Mouse (Mus musculus): ENCODE measurements around the gene Prpf40a.

Gene Prpf40a

GRCm38 (mm10) chr2:53190684-53191511, at the start of gene Prpf40a:
Gene Prpf40a (minus strand): TSS chr2:53191284.
- peak; percentile 97 for DNase-seq (ENCODE audit: low spot score)

GRCm38 (mm10) chr2:53222242-53222641, 31.2 kb upstream of the Prpf40a start:
- DNase-seq (ENCODE audit: low spot score) = no peak

- no peak for DNase-seq (ENCODE audit: low spot score)
These were observed 22.4 kb upstream of the Prpf40a start for GRCm38 (mm10) chr2:53213493-53213892.

DNA sequence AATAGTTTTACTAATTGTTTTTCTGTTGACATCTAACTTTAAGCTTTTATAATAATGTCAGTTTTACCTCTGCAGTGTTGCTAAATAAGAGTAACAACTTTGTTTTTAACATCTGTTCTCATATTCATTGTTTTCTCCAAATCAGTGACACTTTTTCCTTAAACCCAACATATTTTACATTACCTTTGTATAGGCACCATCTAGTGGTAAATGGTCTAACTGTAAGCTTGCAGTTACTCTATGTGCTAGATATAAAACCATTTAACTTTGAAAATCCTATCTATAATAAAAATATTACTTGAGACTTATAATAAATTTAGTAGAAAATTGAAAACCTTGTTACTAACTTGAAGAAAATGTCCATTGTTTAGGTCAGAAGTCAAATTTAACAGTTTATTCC, 15.7 kb upstream of the Prpf40a start:
- DNase-seq (ENCODE audit: low spot score) = no peak

DNA sequence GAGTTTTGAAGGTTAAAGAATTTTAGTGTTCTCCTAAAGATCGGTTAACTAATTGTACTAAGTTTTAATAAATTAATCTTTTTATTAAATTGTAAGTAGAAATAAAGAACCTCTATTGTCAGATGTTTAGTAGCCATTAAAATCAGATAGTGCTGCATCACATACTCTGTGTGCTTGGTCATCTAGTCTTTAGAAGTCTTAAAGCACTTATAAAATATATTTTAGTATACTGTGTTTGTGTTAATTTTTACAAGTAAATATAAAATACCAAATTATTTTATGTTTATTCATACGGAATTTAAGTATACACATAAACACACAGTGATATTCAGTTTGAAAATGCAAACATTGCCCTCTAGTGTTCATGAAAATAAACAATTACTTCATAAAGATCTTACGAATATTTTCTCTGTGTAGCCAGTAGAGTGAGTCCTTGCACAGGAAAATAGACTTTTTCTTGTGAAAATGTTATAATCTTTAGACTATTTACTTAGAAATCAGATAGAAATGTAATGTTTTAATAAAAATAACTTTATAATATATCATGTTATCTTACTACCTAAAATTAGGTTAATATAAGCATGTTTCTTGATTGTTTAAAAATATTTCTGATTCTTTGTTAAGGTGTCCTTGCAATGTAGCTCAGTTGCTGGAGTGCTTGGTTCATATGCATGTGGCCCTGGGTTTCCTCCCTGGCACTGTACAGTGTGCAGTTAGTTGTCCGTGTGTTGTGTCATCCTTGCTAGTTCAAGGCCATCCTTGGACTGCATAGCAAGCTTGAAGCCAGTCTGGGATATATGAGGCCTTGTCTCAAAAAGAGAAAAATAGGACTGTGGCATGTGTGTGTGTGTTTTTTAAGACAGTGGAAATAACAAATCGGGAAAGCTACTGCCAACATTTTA, 13.5 kb upstream of the Prpf40a start:
- DNase-seq (ENCODE audit: low spot score) = peak; percentile 21

DNA sequence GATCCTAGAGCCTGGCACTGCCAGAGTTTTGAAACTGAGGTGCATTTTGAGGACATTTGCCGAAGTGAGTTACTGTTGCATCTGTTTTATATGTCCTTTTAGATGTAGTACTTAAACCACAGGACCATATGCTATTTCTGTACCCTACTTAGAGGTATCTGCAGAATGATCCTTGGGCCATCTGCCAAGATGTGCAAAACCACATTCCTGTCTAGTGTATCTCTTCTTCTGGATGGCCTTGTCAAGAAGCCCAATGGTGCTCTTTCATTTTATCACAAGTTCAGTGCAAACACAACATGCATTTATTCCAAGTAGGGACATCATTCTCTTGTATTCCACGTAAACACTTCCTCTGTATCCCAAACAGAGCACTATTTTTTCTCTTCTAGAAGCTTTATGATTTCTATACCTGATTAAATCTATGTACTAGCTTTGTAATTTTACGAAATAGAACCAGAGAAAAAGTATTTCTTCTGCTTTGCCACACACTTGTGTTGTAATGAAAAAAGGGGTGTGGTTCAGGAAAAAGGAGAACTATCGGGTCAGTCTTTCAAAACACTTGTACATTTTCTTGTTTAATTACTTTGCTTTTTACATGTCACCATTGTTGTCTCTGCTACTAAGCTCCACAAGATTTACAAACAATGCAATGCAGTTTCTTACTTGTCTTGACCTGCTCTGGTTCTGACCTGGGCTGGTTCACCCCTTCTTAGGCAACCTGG, 9.2 kb upstream of the Prpf40a start:
- DNase-seq (ENCODE audit: low spot score) = no peak

- DNase-seq (ENCODE audit: low spot score) = no peak
These were observed 8.1 kb upstream of the Prpf40a start for GRCm38 (mm10) chr2:53199203-53199602.

DNA sequence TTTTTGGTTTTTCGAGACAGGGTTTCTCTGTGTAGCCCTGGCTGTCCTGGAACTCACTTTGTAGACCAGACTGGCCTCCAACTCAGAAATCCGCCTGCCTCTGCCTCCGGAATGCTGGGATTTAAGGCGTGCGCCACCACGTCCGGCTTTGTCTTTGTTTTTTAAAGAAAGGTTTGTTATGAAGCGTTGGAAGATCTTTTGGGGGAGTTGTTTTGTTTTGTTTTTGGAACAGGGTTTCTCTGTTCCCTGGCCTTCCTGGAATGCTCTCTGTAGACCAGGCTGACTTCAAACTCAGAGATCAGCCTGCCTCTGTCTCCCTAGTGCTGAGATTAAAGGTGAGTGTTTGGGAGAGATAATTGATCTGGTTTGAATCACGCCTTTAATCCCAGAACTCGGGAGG, 5.3 kb upstream of the Prpf40a start:
- DNase-seq (ENCODE audit: low spot score) = no peak

GRCm38 (mm10) chr2:53192386-53192785, 1.3 kb upstream of the Prpf40a start:
- DNase-seq (ENCODE audit: low spot score) = peak; percentile 1

DNA sequence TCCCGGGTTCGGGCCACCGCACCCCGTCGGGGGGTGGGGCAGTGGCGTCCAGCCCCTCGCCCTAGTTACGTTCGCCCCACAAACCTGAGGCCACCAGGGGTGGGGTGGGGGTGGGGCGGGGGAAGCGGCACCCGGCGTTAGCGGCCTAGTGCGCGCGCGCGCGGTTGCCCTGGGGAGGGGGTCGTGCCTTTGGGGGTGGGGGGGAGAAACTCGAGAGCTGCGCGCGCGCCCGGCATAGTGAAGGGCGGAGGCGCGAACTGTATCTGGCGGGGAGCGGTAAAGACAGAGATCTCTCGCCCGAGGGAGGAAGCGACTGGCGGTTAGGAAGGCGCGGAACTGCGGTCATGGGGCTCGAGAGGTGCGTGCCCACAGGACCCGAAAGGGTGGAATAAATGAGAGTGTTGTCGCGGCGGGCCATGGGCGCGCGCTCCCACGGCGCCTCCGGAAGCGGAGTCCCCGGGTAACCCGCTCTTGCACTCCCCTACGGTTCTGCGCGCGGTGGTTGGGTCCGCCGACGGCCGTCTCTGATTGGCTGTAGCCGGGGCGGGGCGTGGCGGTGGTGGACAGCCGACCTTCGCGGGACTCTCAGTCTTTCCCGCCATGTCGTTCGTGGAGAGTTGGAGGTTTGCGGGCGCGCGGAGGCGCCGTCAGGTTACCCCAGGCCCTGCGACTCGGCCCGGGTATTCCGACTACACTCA, 588 bp upstream of the Prpf40a start, which contains the start of gene Arl6ip6:
Gene Arl6ip6 (plus strand): TSS at position 204 of the 698 bp plus-strand sequence.
- peak; percentile 91 for DNase-seq (ENCODE audit: low spot score)

- no peak for DNase-seq (ENCODE audit: low spot score)
These were observed 1.3 kb downstream of the Prpf40a start for GRCm38 (mm10) chr2:53189811-53190210.

DNA sequence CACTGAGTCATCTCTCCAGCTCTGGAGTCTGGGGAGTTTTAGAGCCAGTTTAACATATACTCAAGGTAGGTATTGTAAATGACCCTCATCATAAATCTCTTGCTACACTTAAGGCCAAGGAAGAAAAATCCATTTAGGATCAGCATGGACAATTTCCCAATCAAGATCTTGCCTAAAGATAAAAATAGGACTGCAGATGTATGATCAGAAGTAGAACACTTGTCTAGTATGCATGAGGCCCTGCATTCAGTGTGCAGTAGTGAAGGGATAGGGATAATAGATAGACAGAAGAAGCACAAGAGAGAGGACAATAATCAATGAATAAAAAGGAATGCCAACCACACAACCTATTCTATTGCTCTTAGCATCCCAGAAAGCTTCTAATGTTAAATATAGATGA, 11.2 kb downstream of the Prpf40a start:
- DNase-seq (ENCODE audit: low spot score) = no peak

DNA sequence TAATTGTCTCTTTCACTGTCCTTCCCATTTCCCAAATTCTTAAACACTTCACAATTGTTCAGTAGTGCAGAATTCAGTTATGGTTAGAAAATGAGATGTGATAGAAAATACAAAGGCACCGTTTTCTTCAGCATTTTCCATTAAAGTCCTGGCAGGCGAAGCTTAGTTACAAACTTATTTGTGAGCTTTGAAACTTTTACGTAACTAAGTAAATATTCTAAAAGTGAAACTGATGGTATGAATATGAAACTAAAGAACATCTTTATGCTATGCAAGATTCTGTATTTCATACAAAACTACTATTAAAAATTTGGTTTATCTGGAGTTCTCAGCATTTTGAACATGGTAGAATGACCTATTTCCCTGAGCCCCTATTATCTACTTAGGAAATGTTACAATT, 12.1 kb downstream of the Prpf40a start:
- DNase-seq (ENCODE audit: low spot score) = no peak

GRCm38 (mm10) chr2:53173966-53174365, 17.1 kb downstream of the Prpf40a start:
- no peak for DNase-seq (ENCODE audit: low spot score)

GRCm38 (mm10) chr2:53146852-53147251, 44.2 kb downstream of the Prpf40a start:
- no peak for DNase-seq (ENCODE audit: low spot score)

DNA sequence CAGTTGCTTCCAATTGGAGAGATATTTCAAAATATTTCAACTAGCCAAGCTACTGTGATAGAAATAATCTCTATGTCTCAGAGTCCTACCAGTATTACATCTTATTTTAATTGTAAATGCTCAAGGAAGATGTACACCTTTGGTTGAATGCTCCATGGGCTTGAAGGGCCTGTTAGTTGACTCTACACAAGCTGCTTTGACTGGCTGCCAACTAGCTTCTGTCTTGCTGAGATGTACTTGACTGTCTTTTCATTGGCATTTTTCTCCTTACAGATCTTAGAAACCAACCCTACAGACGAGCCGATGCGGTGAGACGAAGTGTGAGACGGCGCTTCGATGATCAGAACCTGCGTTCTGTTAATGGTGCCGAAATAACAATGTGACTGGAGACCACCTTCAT, 59.5 kb downstream of the Prpf40a start:
- no peak for DNase-seq (ENCODE audit: low spot score)

- DNase-seq (ENCODE audit: low spot score) = no peak
These were observed 62.0 kb downstream of the Prpf40a start for GRCm38 (mm10) chr2:53129070-53129469.

- no peak for DNase-seq (ENCODE audit: low spot score)
These were observed 65.1 kb downstream of the Prpf40a start for GRCm38 (mm10) chr2:53125998-53126397.

- peak; percentile 46 for DNase-seq (ENCODE audit: low spot score)
These were observed 69.3 kb downstream of the Prpf40a start for GRCm38 (mm10) chr2:53121797-53122196.

- no peak for DNase-seq (ENCODE audit: low spot score)
These were observed 82.5 kb downstream of the Prpf40a start for GRCm38 (mm10) chr2:53108547-53108946.

DNA sequence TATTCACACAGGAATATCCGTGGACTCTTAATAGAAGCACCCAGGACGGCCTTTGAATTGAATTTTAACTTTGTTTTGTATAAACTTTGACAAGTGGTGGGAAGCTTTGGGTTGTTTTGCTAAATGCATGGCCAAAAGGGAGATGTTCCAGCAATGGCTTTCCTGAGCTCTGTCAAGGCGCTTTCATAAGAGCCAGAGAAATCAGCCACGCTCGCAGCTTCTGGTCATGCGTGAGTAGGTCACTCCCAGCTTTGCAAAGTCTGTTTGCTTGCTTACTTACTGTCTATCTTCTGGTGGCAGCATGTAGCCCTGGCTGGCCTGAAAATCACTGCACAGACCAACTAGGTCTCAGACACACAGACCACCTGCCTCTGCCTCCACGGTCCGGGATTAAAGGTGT, 84.6 kb downstream of the Prpf40a start:
- DNase-seq (ENCODE audit: low spot score) = no peak

GRCm38 (mm10) chr2:53106056-53106455, 85.0 kb downstream of the Prpf40a start:
- DNase-seq (ENCODE audit: low spot score) = no peak
